Mouse (Mus musculus): Measurements from ENCODE around the gene Accsl. TPM values are rescaled to one million over a fixed set of nuclear protein-coding genes. Genes with fewer than 3 reads are reported as not detected.

Gene Accsl
- polyA plus RNA-seq, 1 experiment from 2014 or later = 0.18 TPM

GRCm38 (mm10) chr2:93889071-93889470, 20.1 kb upstream of the Accsl start:
- Histone ChIP-seq H3K9ac (no peak overlapping the region), H3K4me2 (replicated peaks) (no peak overlapping the region), H3K27ac (no peak overlapping the region), H3K36me3 (no peaks in the 10 kb centered on the region), H3K4me3 (no peak overlapping the region), H3K27me3 (replicated peaks) (no peaks in the 10 kb centered on the region), H3K4me1 (peaks cover 26% of the 10 kb centered on the region), H3K9me3 (no peaks in the 10 kb centered on the region)
- ATAC-seq (ENCODE audit: low FRiP score, low read depth) = no peak
- 89% methylated on average over 7 of the region's 7 CpGs for WGBS

- H3K27ac ChIP-seq = no peak overlapping the region
- H3K9ac ChIP-seq = no peak overlapping the region
- H3K4me2 ChIP-seq (replicated peaks) = no peak overlapping the region
- peaks cover 26% of the 10 kb centered on the region for H3K4me1 ChIP-seq
- 89% methylated on average over 6 of the region's 6 CpGs for WGBS
- H3K9me3 ChIP-seq = no peaks in the 10 kb centered on the region
- H3K36me3 ChIP-seq = no peaks in the 10 kb centered on the region
- ATAC-seq (ENCODE audit: low FRiP score, low read depth) = no peak
- no peaks in the 10 kb centered on the region for H3K27me3 ChIP-seq (replicated peaks)
- no peak overlapping the region for H3K4me3 ChIP-seq
Measured at GRCm38 (mm10) chr2:93888366-93888765, 19.4 kb upstream of the Accsl start.

- H3K27me3 ChIP-seq (replicated peaks) = no peaks in the 10 kb centered on the region
- H3K4me3 ChIP-seq = no peak overlapping the region
- no peaks in the 10 kb centered on the region for H3K9me3 ChIP-seq
- no peak overlapping the region for H3K4me2 ChIP-seq (replicated peaks)
- no peaks in the 10 kb centered on the region for H3K36me3 ChIP-seq
- no peak overlapping the region for H3K27ac ChIP-seq
- H3K9ac ChIP-seq = no peak overlapping the region
- H3K4me1 ChIP-seq = peaks cover 22% of the 10 kb centered on the region
- 74% methylated on average over 11 of the region's 11 CpGs for WGBS
- ATAC-seq (ENCODE audit: low FRiP score, low read depth) = no peak
Measured at GRCm38 (mm10) chr2:93887273-93887672, 18.3 kb upstream of the Accsl start.

GRCm38 (mm10) chr2:93886013-93886794, 17.2 kb upstream of the Accsl start:
- H3K27me3 ChIP-seq (replicated peaks) = no peaks in the 10 kb centered on the region
- ATAC-seq (ENCODE audit: low FRiP score, low read depth) = no peak

GRCm38 (mm10) chr2:93883066-93883465, 14.1 kb upstream of the Accsl start:
- H3K9me3 ChIP-seq = no peaks in the 10 kb centered on the region
- H3K4me2 ChIP-seq (replicated peaks) = no peak overlapping the region
- no peaks in the 10 kb centered on the region for H3K4me1 ChIP-seq
- H3K27ac ChIP-seq = no peak overlapping the region
- no peaks in the 10 kb centered on the region for H3K36me3 ChIP-seq
- 58% methylated on average over 5 of the region's 5 CpGs for WGBS
- no peak for ATAC-seq (ENCODE audit: low FRiP score, low read depth)
- no peak overlapping the region for H3K9ac ChIP-seq
- no peaks in the 10 kb centered on the region for H3K27me3 ChIP-seq (replicated peaks)
- H3K4me3 ChIP-seq = no peak overlapping the region

More at GRCm38 (mm10) chr2:93886013-93886794, 17.2 kb upstream of the Accsl start:
- 72% methylated on average over 10 of the region's 10 CpGs for WGBS
- Histone ChIP-seq H3K4me3 (no peak overlapping the region), H3K9me3 (no peaks in the 10 kb centered on the region), H3K27ac (no peak overlapping the region), H3K9ac (no peak overlapping the region), H3K4me2 (replicated peaks) (no peak overlapping the region), H3K36me3 (no peaks in the 10 kb centered on the region), H3K4me1 (peaks cover 11% of the 10 kb centered on the region)

- WGBS = 87% methylated on average over 9 of the region's 9 CpGs
- no peak overlapping the region for H3K27ac ChIP-seq
- no peaks in the 10 kb centered on the region for H3K4me1 ChIP-seq
- no peaks in the 10 kb centered on the region for H3K27me3 ChIP-seq (replicated peaks)
- H3K4me2 ChIP-seq (replicated peaks) = no peak overlapping the region
- no peak for ATAC-seq (ENCODE audit: low FRiP score, low read depth)
- H3K9me3 ChIP-seq = no peaks in the 10 kb centered on the region
- H3K9ac ChIP-seq = no peak overlapping the region
- no peak overlapping the region for H3K4me3 ChIP-seq
- H3K36me3 ChIP-seq = no peaks in the 10 kb centered on the region
Measured at GRCm38 (mm10) chr2:93881640-93882367, 12.8 kb upstream of the Accsl start.

- Histone ChIP-seq H3K27ac (no peak overlapping the region), H3K27me3 (replicated peaks) (no peaks in the 10 kb centered on the region), H3K36me3 (no peaks in the 10 kb centered on the region), H3K9ac (no peak overlapping the region), H3K4me3 (no peak overlapping the region), H3K9me3 (no peaks in the 10 kb centered on the region), H3K4me1 (no peaks in the 10 kb centered on the region), H3K4me2 (replicated peaks) (no peak overlapping the region)
- 84% methylated on average over 3 of the region's 3 CpGs for WGBS
- ATAC-seq (ENCODE audit: low FRiP score, low read depth) = no peak
Measured at GRCm38 (mm10) chr2:93880981-93881380, 12.0 kb upstream of the Accsl start.

GRCm38 (mm10) chr2:93880450-93880849, 11.5 kb upstream of the Accsl start:
- Histone ChIP-seq H3K9me3 (no peaks in the 10 kb centered on the region), H3K36me3 (no peaks in the 10 kb centered on the region), H3K27me3 (replicated peaks) (no peaks in the 10 kb centered on the region), H3K4me3 (no peak overlapping the region), H3K4me2 (replicated peaks) (no peak overlapping the region), H3K9ac (no peak overlapping the region), H3K4me1 (no peaks in the 10 kb centered on the region), H3K27ac (no peak overlapping the region)
- WGBS = 75% methylated on average over 8 of the region's 8 CpGs
- no peak for ATAC-seq (ENCODE audit: low FRiP score, low read depth)

GRCm38 (mm10) chr2:93877005-93877404, 8.0 kb upstream of the Accsl start:
- Histone ChIP-seq H3K4me3 (no peak overlapping the region), H3K9me3 (no peaks in the 10 kb centered on the region), H3K4me1 (peaks cover 14% of the 10 kb centered on the region), H3K9ac (no peak overlapping the region), H3K4me2 (replicated peaks) (no peak overlapping the region), H3K27ac (no peak overlapping the region), H3K27me3 (replicated peaks) (no peaks in the 10 kb centered on the region), H3K36me3 (no peaks in the 10 kb centered on the region)
- WGBS = 75% methylated on average over 5 of the region's 5 CpGs
- no peak for ATAC-seq (ENCODE audit: low FRiP score, low read depth)

- Histone ChIP-seq H3K9me3 (no peaks in the 10 kb centered on the region), H3K9ac (no peak overlapping the region), H3K27ac (no peak overlapping the region), H3K4me3 (no peak overlapping the region), H3K36me3 (no peaks in the 10 kb centered on the region), H3K4me2 (replicated peaks) (no peak overlapping the region), H3K27me3 (replicated peaks) (no peaks in the 10 kb centered on the region), H3K4me1 (peaks cover 14% of the 10 kb centered on the region)
- 82% methylated on average over 3 of the region's 3 CpGs for WGBS
- no peak for ATAC-seq (ENCODE audit: low FRiP score, low read depth)
Measured at GRCm38 (mm10) chr2:93874606-93875005, 5.6 kb upstream of the Accsl start.

GRCm38 (mm10) chr2:93874227-93874514, 5.2 kb upstream of the Accsl start:
- peaks cover 14% of the 10 kb centered on the region for H3K4me1 ChIP-seq
- no peaks in the 10 kb centered on the region for H3K27me3 ChIP-seq (replicated peaks)
- no peak overlapping the region for H3K27ac ChIP-seq
- no peaks in the 10 kb centered on the region for H3K9me3 ChIP-seq
- no peak for ATAC-seq (ENCODE audit: low FRiP score, low read depth)
- 0 out of 2 replicates have a peak overlapping the region, but pooled peaks have one; percentile 14 for H3K4me2 ChIP-seq (replicated peaks)
- no peak overlapping the region for H3K9ac ChIP-seq
- no peak overlapping the region for H3K4me3 ChIP-seq
- no peaks in the 10 kb centered on the region for H3K36me3 ChIP-seq
- 22% methylated on average over 2 of the region's 2 CpGs for WGBS

GRCm38 (mm10) chr2:93873449-93874226, 4.7 kb upstream of the Accsl start:
- WGBS = 16% methylated on average over 12 of the region's 12 CpGs
- no peak overlapping the region for H3K9ac ChIP-seq
- H3K4me2 ChIP-seq (replicated peaks) = peak overlapping the region; percentile 14; the same call in 1 of the 2 replicates
- H3K36me3 ChIP-seq = no peaks in the 10 kb centered on the region
- H3K27me3 ChIP-seq (replicated peaks) = no peaks in the 10 kb centered on the region
- H3K27ac ChIP-seq = no peak overlapping the region
- no peaks in the 10 kb centered on the region for H3K9me3 ChIP-seq
- no peak overlapping the region for H3K4me3 ChIP-seq
- peaks cover 14% of the 10 kb centered on the region for H3K4me1 ChIP-seq
- peak; percentile 48; the same call in 1 of the 2 replicates for ATAC-seq (ENCODE audit: low FRiP score, low read depth)
